Mouse (Mus musculus) ES-E14 (cell line): Measurements from ENCODE around the gene Gm10260.

Experiments used
- CHD2 ChIP-seq: IDR thresholded peaks from 2 replicates; pipeline ENCODE4 v1.6.1; 2014; ENCODE audit warnings: mild to moderate bottlenecking, low read depth, low read length, inconsistent platforms
- HCFC1 ChIP-seq: IDR thresholded peaks from 2 replicates; pipeline ENCODE4 v1.6.1; 2012; ENCODE audit warnings: low read length, inconsistent platforms, borderline replicate concordance; ENCODE audit not compliant: insufficient read depth
- MAFK ChIP-seq: IDR thresholded peaks from 2 replicates; pipeline ENCODE4 v1.6.1; 2014; ENCODE audit warnings: mild to moderate bottlenecking, low read depth, low read length, inconsistent platforms; ENCODE audit not compliant: insufficient read depth
- ZC3H11A ChIP-seq: IDR thresholded peaks from 2 replicates; pipeline ENCODE4 v1.6.1; 2012; ENCODE audit warnings: low read depth, mild to moderate bottlenecking, inconsistent platforms, low read length, borderline replicate concordance
- ZNF384 ChIP-seq: IDR thresholded peaks from 2 replicates; pipeline ENCODE4 v1.6.1; 2012; ENCODE audit warnings: low read depth, low read length, inconsistent platforms

DNA sequence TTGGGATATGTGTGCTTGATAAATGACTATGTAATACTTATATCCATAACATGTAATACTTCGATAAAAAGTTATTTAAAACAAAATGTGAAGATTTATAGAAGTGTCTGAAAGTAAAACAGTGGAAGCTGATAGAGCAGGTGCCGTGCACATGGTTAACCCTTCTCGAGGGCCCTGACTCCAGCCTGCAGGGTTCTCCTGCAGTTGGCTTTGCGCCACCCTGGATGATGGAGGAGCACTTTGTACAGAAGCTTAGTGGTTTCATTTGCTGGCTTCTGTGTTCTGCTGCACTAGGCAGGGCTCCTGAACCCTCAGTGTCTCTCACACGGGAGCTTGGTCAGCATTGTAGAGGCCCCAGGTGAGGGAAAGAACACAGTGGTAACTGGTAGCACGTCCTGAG lies 4.3 kb downstream of the Gm10260 start:
- TF ChIP-seq CHD2 (no peak), ZNF384 (no peak), MAFK (no peak), HCFC1 (no peak), ZC3H11A (no peak)
